Mouse (Mus musculus) T-helper 17 cell (primary cell): Measurements from ENCODE around the gene Hsf2bp.

Experiments
- in situ Hi-C, 2 experiments: fragments of 300-600 bp; cut with MboI, MseI; formaldehyde crosslinking; loops; 1 replicate in 1 of 2; 2 replicates in 1 of 2; pipeline ENCODE4 v1.15.1; 2025; ENCODE audit warnings: high pct_unique_total_duplicates in 2 of 2

The Hsf2bp gene

DNA sequence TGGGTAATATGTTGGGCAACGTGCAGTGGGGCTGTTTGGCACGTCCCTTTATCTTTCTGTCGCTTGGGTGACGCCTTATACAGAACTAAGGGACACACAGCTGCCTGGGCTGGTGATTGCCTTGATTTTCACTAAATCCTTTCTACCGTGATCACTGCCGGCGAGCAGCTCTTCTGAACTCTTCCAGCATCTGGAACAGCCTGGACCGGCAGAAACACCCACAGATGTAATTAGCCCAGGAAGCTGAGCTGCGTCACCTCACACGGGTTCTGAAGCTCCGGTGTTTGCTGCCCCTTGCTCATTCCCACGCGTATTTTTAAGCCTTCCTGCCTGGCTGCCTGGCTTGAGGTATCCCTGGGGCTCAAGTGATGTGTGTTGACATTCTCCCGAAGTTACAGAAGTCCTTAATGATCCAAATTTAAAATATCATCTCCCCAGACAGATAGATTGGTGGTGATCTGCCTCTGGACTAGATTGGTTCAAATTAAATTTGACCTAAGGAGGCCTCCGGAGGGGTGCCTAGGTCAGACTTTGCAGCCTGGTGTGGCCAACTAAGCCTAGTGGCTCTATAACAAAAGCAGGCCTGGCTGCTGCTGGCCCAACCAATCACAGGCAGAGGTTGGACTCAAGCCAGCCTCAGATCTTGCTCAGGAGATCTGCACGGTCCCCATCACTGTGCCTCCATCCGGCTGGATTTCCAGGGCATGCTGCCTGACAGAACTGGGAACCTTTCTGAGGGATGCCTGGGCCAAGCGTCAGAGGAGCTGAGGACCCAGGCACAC, 123.1 kb downstream of the Hsf2bp start:
- in situ Hi-C loops, result no loop called here

- in situ Hi-C loops, result no loop called here
Measured at GRCm38 (mm10) chr17:31912387-31912786, 123.8 kb downstream of the Hsf2bp start.

DNA sequence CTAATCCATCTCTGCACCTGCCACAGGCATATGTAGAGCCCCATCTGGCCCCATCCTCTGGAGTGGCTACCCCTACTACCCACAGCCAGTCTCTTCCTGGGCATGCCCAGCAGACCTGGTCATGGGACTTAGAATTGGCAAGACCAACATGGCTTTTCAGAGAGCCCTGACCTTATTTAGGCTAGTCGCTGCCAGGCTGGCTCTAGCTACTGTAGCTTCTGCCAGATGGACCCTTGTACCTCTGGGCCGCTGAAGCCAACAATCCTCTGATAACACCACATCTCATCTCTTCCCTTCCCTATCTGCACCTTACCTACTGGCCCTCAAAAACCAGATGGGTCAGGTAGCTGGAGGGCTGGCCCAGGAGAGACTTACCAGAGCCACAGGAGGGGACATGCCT, 127.2 kb downstream of the Hsf2bp start:
- in situ Hi-C loops, result no loop called here

DNA sequence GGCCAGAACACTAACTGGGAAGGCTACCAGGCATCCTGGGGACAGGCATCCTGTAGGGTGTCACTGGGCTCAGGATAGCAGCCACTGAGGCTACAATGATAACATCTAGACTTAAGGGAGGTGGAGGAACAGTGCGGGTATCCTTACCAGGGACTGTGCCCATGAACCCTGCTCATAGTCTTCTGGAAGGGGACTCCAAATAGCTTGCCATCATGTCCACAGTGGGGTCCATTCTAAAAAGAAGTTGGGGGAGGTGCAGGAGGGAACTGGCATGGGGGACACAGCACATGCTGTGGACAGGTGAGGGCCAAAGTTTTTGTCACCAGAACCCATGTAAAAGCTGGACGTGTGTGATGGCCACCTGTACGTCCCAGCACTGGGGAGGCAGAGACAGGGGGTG, 129.7 kb downstream of the Hsf2bp start:
- in situ Hi-C loops, result no loop called here

GRCm38 (mm10) chr17:31905791-31906211, 130.3 kb downstream of the Hsf2bp start:
- in situ Hi-C loops, result no loop called here

GRCm38 (mm10) chr17:31905201-31905790, 130.9 kb downstream of the Hsf2bp start:
- in situ Hi-C loops, result no loop called here

GRCm38 (mm10) chr17:31904036-31904435, 132.1 kb downstream of the Hsf2bp start:
- in situ Hi-C loops, result no loop called here

GRCm38 (mm10) chr17:31902630-31903198, 133.4 kb downstream of the Hsf2bp start:
- in situ Hi-C loops, result no loop called here

DNA sequence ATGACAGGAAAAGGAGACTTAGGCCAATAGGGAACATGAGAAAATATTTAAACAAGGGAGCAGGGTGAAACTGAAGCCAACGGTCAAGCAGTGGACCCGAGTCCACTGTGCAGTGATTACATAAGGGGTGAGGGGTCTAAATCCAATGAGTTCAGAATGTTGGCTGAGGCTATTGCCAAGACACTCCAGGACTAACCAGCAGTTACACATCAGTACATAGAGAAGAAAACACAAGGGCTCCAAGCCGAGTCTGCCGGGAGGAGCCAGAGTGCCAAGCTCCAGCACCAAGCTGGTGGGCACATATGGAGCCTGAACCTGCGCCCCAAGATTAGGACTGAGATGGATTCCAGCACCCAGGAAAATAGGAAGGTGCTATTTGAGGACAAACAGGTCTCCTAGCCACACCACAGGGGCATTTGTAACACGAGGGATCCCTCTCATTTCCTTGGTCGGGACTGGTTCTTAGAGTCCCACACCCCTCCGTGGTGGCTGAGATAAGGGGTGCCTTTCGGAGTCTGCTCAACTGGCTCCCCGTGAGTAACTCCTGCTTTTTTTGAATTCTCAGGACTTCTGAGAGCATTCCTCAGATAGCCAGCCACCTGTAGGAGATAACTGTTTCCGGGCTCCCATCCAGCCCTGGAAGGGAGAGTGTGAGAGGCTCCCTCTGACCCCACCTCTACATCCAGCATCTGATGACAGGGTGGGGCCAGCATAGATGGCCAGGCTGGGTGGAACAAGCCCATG, 134.5 kb downstream of the Hsf2bp start:
- in situ Hi-C loops, result no loop called here

DNA sequence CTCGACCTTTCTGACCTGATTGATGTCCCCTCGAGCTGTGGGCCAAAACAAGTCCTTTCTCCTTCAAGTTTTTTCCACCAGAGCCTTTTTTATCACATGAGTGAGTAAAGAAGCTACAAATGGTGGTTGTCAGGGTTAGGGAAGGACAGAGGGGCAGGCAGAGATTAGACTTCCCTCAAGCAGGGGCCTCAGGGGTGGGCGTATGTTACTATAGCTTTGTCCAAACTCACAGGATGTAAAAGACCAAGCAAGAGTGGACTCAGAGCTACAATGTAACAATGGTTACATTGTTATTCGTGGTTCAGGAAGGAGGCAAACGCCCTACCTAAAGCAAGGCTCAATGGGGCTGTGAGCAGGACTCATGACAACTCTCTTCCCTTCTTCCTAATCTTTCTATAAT, 137.2 kb downstream of the Hsf2bp start:
- in situ Hi-C loops, result no loop called here

- in situ Hi-C loops, result no loop called here
Measured at GRCm38 (mm10) chr17:31897186-31897793, 138.9 kb downstream of the Hsf2bp start.

- in situ Hi-C loops, result no loop called here
Measured at GRCm38 (mm10) chr17:31896751-31897150, 139.4 kb downstream of the Hsf2bp start.

DNA sequence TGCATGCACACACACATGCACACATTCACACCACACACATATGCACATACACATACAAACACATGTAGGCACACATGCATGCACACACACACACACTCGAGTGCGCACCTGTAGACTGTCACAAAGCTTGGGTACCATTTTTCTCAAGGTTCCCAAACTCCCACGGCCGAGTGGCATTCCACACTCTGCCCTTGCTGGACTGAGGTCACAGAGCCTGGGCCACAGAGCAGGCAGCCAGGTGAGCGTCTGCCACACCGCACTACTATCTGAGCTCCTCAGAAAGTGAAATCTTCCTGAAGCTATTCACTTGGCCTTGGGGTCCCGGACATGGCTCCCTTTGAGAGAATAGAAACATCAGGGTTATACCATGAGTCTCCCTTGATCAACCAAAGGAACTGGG, 139.8 kb downstream of the Hsf2bp start:
- in situ Hi-C loops, result no loop called here
